Mouse (Mus musculus): ENCODE measurements around the gene Degs2. TPM values are rescaled to one million over a fixed set of nuclear protein-coding genes. Genes with fewer than 3 reads are reported as not detected.

The Degs2 gene
- 1.9 and 2.0 TPM in 2 replicates for polyA plus RNA-seq (2016; fragmentation: Nextera tagmentation; extraction: Ambion mirVana)

- no peaks in the 10 kb centered on the region for H3K9me3 ChIP-seq
- no peaks in the 10 kb centered on the region for H3K36me3 ChIP-seq
- peaks cover 10% of the 10 kb centered on the region for H3K4me1 ChIP-seq
- H3K27me3 ChIP-seq, result peaks cover 56% of the 10 kb centered on the region
- no peak within 1 kb of the TSS for H3K27ac ChIP-seq
- peak within 1 kb of the TSS; percentile 52 for H3K4me2 ChIP-seq (replicated peaks)
- no peak within 1 kb of the TSS for H3K9ac ChIP-seq
- ATAC-seq (ENCODE audit: insufficient number of reproducible peaks, insufficient read depth, low FRiP score, low TSS enrichment), result no peak
- 1% methylated on average over 32 of the region's 32 CpGs for WGBS
- H3K4me3 ChIP-seq, result peak within 1 kb of the TSS; percentile 31
These were observed at the start of gene Degs2 for GRCm38 (mm10) chr12:108702185-108702584. Degs2 (minus strand) TSS chr12:108702315.

DNA sequence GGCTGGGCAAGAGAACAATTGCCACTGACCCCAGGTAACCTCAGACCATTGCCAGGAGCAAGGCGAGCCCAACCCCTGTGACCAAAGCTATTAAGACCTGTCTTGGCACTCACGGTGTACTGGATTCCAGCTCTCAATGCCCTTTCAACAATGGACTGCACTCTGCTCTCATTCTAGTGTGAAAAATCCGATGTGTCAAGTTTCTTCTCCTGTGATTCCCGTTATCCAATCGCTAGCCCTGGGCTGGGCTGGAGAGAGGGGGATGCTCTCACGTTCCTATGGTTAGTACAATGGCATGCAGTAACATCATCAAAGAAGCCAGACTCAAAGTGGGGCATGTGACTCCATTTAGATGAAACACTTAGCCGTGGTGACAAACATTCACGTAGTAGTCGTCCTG, 49.7 kb upstream of the Degs2 start:
- Histone ChIP-seq H3K4me2 (replicated peaks) (no peak overlapping the region), H3K27ac (no peak overlapping the region), H3K4me3 (no peak overlapping the region), H3K4me1 (no peaks in the 10 kb centered on the region), H3K9ac (no peak overlapping the region), H3K9me3 (no peaks in the 10 kb centered on the region), H3K27me3 (no peaks in the 10 kb centered on the region), H3K36me3 (no peaks in the 10 kb centered on the region)
- no peak for ATAC-seq (ENCODE audit: insufficient number of reproducible peaks, insufficient read depth, low FRiP score, low TSS enrichment)
- WGBS, result 55% methylated on average over 9 of the region's 9 CpGs

GRCm38 (mm10) chr12:108750226-108750625, 48.1 kb upstream of the Degs2 start:
- Histone ChIP-seq H3K9me3 (no peaks in the 10 kb centered on the region), H3K4me2 (replicated peaks) (no peak overlapping the region), H3K9ac (no peak overlapping the region), H3K27me3 (no peaks in the 10 kb centered on the region), H3K4me1 (no peaks in the 10 kb centered on the region), H3K4me3 (no peak overlapping the region), H3K36me3 (no peaks in the 10 kb centered on the region), H3K27ac (no peak overlapping the region)
- ATAC-seq (ENCODE audit: insufficient number of reproducible peaks, insufficient read depth, low FRiP score, low TSS enrichment), result no peak
- 77% methylated on average over 3 of the region's 3 CpGs for WGBS

- Histone ChIP-seq H3K36me3 (no peaks in the 10 kb centered on the region), H3K27ac (no peak overlapping the region), H3K4me1 (no peaks in the 10 kb centered on the region), H3K9me3 (no peaks in the 10 kb centered on the region), H3K4me2 (replicated peaks) (no peak overlapping the region), H3K4me3 (no peak overlapping the region), H3K9ac (no peak overlapping the region), H3K27me3 (no peaks in the 10 kb centered on the region)
- ATAC-seq (ENCODE audit: insufficient number of reproducible peaks, insufficient read depth, low FRiP score, low TSS enrichment), result no peak
- WGBS, result 79% methylated on average over 9 of the region's 9 CpGs
These were observed 47.3 kb upstream of the Degs2 start for GRCm38 (mm10) chr12:108749454-108749853.

- Histone ChIP-seq H3K4me2 (replicated peaks) (no peak overlapping the region), H3K9ac (no peak overlapping the region), H3K27me3 (no peaks in the 10 kb centered on the region), H3K4me1 (no peaks in the 10 kb centered on the region), H3K36me3 (no peaks in the 10 kb centered on the region), H3K9me3 (no peaks in the 10 kb centered on the region), H3K4me3 (no peak overlapping the region), H3K27ac (no peak overlapping the region)
- no peak for ATAC-seq (ENCODE audit: insufficient number of reproducible peaks, insufficient read depth, low FRiP score, low TSS enrichment)
- 76% methylated on average over 6 of the region's 6 CpGs for WGBS
These were observed 46.9 kb upstream of the Degs2 start for GRCm38 (mm10) chr12:108749019-108749418.

DNA sequence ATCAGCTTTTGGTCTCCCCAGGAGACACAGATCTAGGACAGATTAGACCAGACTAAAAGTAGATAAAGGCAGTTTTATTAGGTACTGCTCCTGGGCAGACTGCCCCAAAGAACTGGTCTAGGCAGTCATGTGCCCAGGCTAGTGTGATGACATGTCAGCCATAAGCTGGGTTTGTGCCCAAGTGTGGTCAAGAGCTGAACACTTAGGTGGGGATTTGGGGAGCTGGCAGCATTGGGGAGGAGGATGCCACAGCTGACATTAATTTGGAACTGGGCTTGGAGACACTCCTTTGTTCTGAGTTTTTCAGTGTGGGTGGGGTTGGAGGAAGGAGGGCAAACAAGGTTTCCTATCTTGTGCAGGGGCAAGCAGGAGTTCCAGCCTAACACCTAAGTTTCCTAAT, 43.9 kb upstream of the Degs2 start:
- no peak overlapping the region for H3K9ac ChIP-seq
- H3K9me3 ChIP-seq, result no peaks in the 10 kb centered on the region
- H3K4me1 ChIP-seq, result no peaks in the 10 kb centered on the region
- no peak overlapping the region for H3K4me2 ChIP-seq (replicated peaks)
- H3K27ac ChIP-seq, result no peak overlapping the region
- ATAC-seq (ENCODE audit: insufficient number of reproducible peaks, insufficient read depth, low FRiP score, low TSS enrichment), result no peak
- no peaks in the 10 kb centered on the region for H3K27me3 ChIP-seq
- H3K36me3 ChIP-seq, result no peaks in the 10 kb centered on the region
- no peak overlapping the region for H3K4me3 ChIP-seq

GRCm38 (mm10) chr12:108742241-108742640, 40.1 kb upstream of the Degs2 start:
- Histone ChIP-seq H3K4me3 (no peak overlapping the region), H3K9ac (no peak overlapping the region), H3K27ac (no peak overlapping the region), H3K27me3 (no peaks in the 10 kb centered on the region), H3K9me3 (no peaks in the 10 kb centered on the region), H3K36me3 (no peaks in the 10 kb centered on the region), H3K4me1 (no peaks in the 10 kb centered on the region), H3K4me2 (replicated peaks) (no peak overlapping the region)
- no peak for ATAC-seq (ENCODE audit: insufficient number of reproducible peaks, insufficient read depth, low FRiP score, low TSS enrichment)
- 83% methylated on average over 4 of the region's 4 CpGs for WGBS

GRCm38 (mm10) chr12:108741472-108741871, 39.4 kb upstream of the Degs2 start:
- no peak for ATAC-seq (ENCODE audit: insufficient number of reproducible peaks, insufficient read depth, low FRiP score, low TSS enrichment)
- H3K4me2 ChIP-seq (replicated peaks), result no peak overlapping the region
- H3K9ac ChIP-seq, result no peak overlapping the region
- no peaks in the 10 kb centered on the region for H3K27me3 ChIP-seq
- H3K9me3 ChIP-seq, result no peaks in the 10 kb centered on the region
- no peak overlapping the region for H3K4me3 ChIP-seq
- WGBS, result 77% methylated on average over 2 of the region's 2 CpGs
- no peaks in the 10 kb centered on the region for H3K4me1 ChIP-seq
- H3K27ac ChIP-seq, result no peak overlapping the region
- no peaks in the 10 kb centered on the region for H3K36me3 ChIP-seq

DNA sequence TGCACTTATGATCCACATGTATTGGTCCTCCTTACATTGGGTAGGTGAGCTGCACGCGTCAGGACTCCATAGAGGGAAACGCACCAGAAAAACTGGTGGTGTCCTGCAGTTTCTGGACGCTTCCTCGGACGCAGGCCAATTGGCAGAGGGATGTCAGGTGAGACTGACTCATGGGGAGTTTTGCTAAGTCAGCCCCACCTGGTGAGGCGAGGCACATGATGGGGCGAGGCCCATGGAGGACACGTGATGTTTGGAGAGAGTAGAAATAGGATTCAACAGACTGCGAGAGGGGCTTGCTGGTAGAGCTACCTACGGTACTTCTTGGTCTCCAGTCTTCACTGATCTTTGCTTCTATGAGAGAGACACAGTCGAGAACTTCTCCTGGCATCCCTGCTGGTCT, 36.6 kb upstream of the Degs2 start:
- Histone ChIP-seq H3K4me1 (no peaks in the 10 kb centered on the region), H3K4me3 (no peak overlapping the region), H3K9ac (no peak overlapping the region), H3K27ac (no peak overlapping the region), H3K4me2 (replicated peaks) (no peak overlapping the region), H3K9me3 (no peaks in the 10 kb centered on the region), H3K36me3 (no peaks in the 10 kb centered on the region), H3K27me3 (no peaks in the 10 kb centered on the region)
- WGBS, result 90% methylated on average over 12 of the region's 12 CpGs
- ATAC-seq (ENCODE audit: insufficient number of reproducible peaks, insufficient read depth, low FRiP score, low TSS enrichment), result no peak

DNA sequence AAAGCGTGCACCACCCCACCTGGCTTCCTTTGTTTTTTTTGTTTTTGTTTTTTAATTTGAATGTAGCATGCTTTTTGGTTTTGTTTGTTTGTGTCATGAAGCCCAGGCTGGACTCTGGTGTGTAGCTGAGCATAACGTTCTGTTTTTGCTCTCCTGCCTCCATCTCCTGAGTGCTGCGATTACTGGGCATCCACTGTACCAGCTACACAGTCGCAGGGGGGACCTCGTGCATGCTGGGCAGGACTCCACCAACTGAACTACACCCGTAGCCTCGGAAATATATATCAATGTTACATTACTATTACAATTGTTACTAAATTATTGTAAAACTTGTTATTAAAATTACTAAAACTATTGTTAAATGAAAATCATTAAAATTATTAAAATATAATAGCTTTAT, 35.7 kb upstream of the Degs2 start:
- Histone ChIP-seq H3K36me3 (no peaks in the 10 kb centered on the region), H3K9me3 (no peaks in the 10 kb centered on the region), H3K27ac (no peak overlapping the region), H3K4me2 (replicated peaks) (no peak overlapping the region), H3K4me1 (no peaks in the 10 kb centered on the region), H3K4me3 (no peak overlapping the region), H3K9ac (no peak overlapping the region), H3K27me3 (no peaks in the 10 kb centered on the region)
- WGBS, result 88% methylated on average over 7 of the region's 7 CpGs
- ATAC-seq (ENCODE audit: insufficient number of reproducible peaks, insufficient read depth, low FRiP score, low TSS enrichment), result no peak

DNA sequence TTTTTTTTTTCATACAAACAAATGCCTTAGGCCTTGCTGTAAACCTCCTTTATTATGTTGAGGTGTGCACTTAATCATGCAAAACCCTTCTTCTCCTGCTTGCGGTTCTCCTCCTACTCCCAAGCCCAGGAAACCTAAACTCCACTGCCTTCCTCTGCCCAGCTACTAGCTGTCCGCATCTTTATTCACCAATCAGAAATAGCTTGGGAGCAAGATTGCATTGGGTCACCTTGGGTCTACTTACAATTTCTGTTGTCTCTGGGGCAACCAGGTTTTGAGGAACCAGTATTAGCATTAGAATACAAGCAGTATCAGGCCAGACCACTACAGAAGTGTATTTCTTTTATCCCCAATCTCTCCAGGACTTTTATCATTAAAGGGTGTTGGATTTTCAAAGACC, 32.3 kb upstream of the Degs2 start:
- Histone ChIP-seq H3K9me3 (no peaks in the 10 kb centered on the region), H3K27me3 (no peaks in the 10 kb centered on the region), H3K36me3 (no peaks in the 10 kb centered on the region), H3K4me2 (replicated peaks) (no peak overlapping the region), H3K9ac (no peak overlapping the region), H3K4me1 (no peaks in the 10 kb centered on the region), H3K4me3 (no peak overlapping the region), H3K27ac (no peak overlapping the region)
- 85% methylated on average over 2 of the region's 2 CpGs for WGBS
- no peak for ATAC-seq (ENCODE audit: insufficient number of reproducible peaks, insufficient read depth, low FRiP score, low TSS enrichment)

DNA sequence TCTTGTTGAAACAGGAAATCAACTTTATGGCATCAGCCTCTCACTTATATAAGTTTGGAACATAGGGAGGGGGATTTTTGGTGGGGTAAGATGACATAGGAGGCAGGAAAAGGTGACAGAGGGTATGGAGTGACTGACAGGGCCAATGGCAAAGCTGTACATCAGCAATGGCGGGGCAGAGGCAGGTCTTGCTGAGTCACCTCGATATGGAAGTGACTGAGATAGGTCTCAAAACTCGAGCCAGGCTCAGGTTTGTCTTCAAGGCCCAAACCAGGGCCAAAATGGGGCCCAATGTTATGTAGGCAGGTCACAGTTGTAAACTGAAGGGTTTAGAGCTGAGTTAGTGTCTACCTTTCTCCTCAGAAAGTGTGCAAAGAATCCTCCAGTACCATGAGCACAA, 21.7 kb upstream of the Degs2 start:
- Histone ChIP-seq H3K9me3 (no peaks in the 10 kb centered on the region), H3K27ac (no peak overlapping the region), H3K9ac (no peak overlapping the region), H3K4me1 (no peaks in the 10 kb centered on the region), H3K27me3 (no peaks in the 10 kb centered on the region), H3K36me3 (no peaks in the 10 kb centered on the region), H3K4me2 (replicated peaks) (no peak overlapping the region), H3K4me3 (no peak overlapping the region)
- WGBS, result 80% methylated on average over 3 of the region's 3 CpGs
- ATAC-seq (ENCODE audit: insufficient number of reproducible peaks, insufficient read depth, low FRiP score, low TSS enrichment), result no peak

- no peaks in the 10 kb centered on the region for H3K9me3 ChIP-seq
- H3K9ac ChIP-seq, result no peak overlapping the region
- no peak overlapping the region for H3K27ac ChIP-seq
- no peaks in the 10 kb centered on the region for H3K36me3 ChIP-seq
- WGBS, result 95% methylated on average over 4 of the region's 4 CpGs
- no peaks in the 10 kb centered on the region for H3K27me3 ChIP-seq
- no peak overlapping the region for H3K4me3 ChIP-seq
- no peak for ATAC-seq (ENCODE audit: insufficient number of reproducible peaks, insufficient read depth, low FRiP score, low TSS enrichment)
- no peak overlapping the region for H3K4me2 ChIP-seq (replicated peaks)
- no peaks in the 10 kb centered on the region for H3K4me1 ChIP-seq
These were observed 20.3 kb upstream of the Degs2 start for GRCm38 (mm10) chr12:108722464-108722863.

Measured in embryonic facial prominence, embryonic 12.5 days (tissue).